Mouse (Mus musculus) thymus, postnatal 0 days (tissue): ENCODE data around the gene Elmo1. TPM values are rescaled to one million over a fixed set of nuclear protein-coding genes. Genes with fewer than 3 reads are reported as not detected.

Experiments
- DNase-seq: peaks from one replicate; pipeline ENCODE4 v3.0.0-alpha.2; 2015; ENCODE audit warnings: low spot score
- polyA plus RNA-seq: library from polyadenylated mRNA; unstranded; fragments of >200 nt; fragmentation: Nextera tagmentation; extraction: Ambion mirVana; gene quantifications from 2 replicates; pipeline ENCODE4 v1.2.1, GENCODE M21; 2015

Gene Elmo1
- polyA plus RNA-seq, 1 experiment from 2014 or later = 32.3 TPM

- DNase-seq = no peak
These were observed 4.7 kb downstream of the Elmo1 start for GRCm38 (mm10) chr13:20094916-20095700.

- no peak for DNase-seq
These were observed 6.7 kb downstream of the Elmo1 start for GRCm38 (mm10) chr13:20097006-20097617.

- peak; percentile 34 for DNase-seq
These were observed 7.7 kb downstream of the Elmo1 start for GRCm38 (mm10) chr13:20097934-20098593.

- no peak for DNase-seq
These were observed 8.2 kb downstream of the Elmo1 start for GRCm38 (mm10) chr13:20098594-20098965.

GRCm38 (mm10) chr13:20099546-20099945 is 9.2 kb downstream of the Elmo1 start:
- no peak for DNase-seq

GRCm38 (mm10) chr13:20100357-20100756 is 10.0 kb downstream of the Elmo1 start:
- no peak for DNase-seq

GRCm38 (mm10) chr13:20101691-20102090 is 11.3 kb downstream of the Elmo1 start:
- no peak for DNase-seq

- no peak for DNase-seq
These were observed 14.4 kb downstream of the Elmo1 start for GRCm38 (mm10) chr13:20104791-20105190.

GRCm38 (mm10) chr13:20105996-20106395 is 15.6 kb downstream of the Elmo1 start:
- no peak for DNase-seq

GRCm38 (mm10) chr13:20107953-20108498 is 17.6 kb downstream of the Elmo1 start:
- no peak for DNase-seq

- no peak for DNase-seq
These were observed 18.6 kb downstream of the Elmo1 start for GRCm38 (mm10) chr13:20108956-20109355.

GRCm38 (mm10) chr13:20109446-20109845 is 19.1 kb downstream of the Elmo1 start:
- no peak for DNase-seq

- no peak for DNase-seq
These were observed 19.7 kb downstream of the Elmo1 start for GRCm38 (mm10) chr13:20109987-20110680.

GRCm38 (mm10) chr13:20111256-20111800 is 20.9 kb downstream of the Elmo1 start:
- DNase-seq = no peak

- no peak for DNase-seq
These were observed 24.9 kb downstream of the Elmo1 start for GRCm38 (mm10) chr13:20115131-20115907.

GRCm38 (mm10) chr13:20116019-20116418 is 25.6 kb downstream of the Elmo1 start:
- no peak for DNase-seq

- no peak for DNase-seq
These were observed 26.6 kb downstream of the Elmo1 start for GRCm38 (mm10) chr13:20116868-20117510.

- no peak for DNase-seq
These were observed 27.3 kb downstream of the Elmo1 start for GRCm38 (mm10) chr13:20117691-20118090.

GRCm38 (mm10) chr13:20118909-20119308 is 28.5 kb downstream of the Elmo1 start:
- DNase-seq = no peak

- peak; percentile 51 for DNase-seq
These were observed 30.3 kb downstream of the Elmo1 start for GRCm38 (mm10) chr13:20120723-20121122.
